Comparison of ENCODE assay signal across 19 mouse cellular contexts in the genomic region with DNA sequence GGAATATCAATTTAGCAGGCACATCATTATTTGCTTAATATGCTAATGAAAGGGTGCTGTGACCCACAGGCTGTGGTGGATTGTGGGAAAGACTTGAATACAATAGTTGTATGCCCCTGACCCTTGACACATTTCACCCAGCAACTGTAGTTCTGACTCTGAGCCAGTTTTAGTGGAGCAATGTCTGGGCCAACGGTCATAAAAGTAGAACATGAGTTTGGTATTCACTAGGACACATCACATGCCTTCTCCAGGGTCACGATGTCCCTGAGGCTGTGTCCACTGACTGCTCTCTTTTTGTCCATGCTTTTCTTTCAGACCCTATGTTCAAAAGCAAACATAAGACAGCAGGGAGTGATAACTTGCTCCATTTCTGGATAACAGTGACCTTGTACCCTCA. TPM values are rescaled to one million over a fixed set of nuclear protein-coding genes. Genes with fewer than 3 reads are reported as not detected.
A peak's percentile ranks its signal among the peaks of the same experiment; 100 is the strongest.
DNase-seq lines count a peak whose midpoint lies in the region; ATAC-seq lines count a peak whose summit lies in the region.
"Had no signal": no experiment of that assay in that cellular context is flagged by ENCODE, and none has a peak within 500 bp of the region (broad histone marks: within the 10 kb centered on the region; RNA-seq: fewer than 3 reads in every experiment).

No protein-coding gene starts in this region.

- no peak overlapping the region for H3K9ac ChIP-seq in kidney, embryonic 14.5 days (ENCODE audit: low read depth, low read length)
- H3K9ac ChIP-seq: forebrain, embryonic 15.5 days; hindbrain, embryonic 13.5 days; limb, embryonic 15.5 days; lung, embryonic 15.5 days; midbrain, embryonic 15.5 days had no signal

- H3K36me3 ChIP-seq in kidney, embryonic 14.5 days (ENCODE audit: control insufficient read depth, insufficient read depth, low read length), result no peaks in the 10 kb centered on the region
- H3K36me3 ChIP-seq: forebrain, embryonic 15.5 days; hindbrain, embryonic 13.5 days; limb, embryonic 15.5 days; lung, embryonic 15.5 days; midbrain, embryonic 15.5 days had no signal

- no peak overlapping the region for H3K4me3 ChIP-seq in kidney, embryonic 14.5 days (ENCODE audit: low read length)
- H3K4me3 ChIP-seq: forebrain, embryonic 15.5 days; hindbrain, embryonic 13.5 days; limb, embryonic 15.5 days; lung, embryonic 15.5 days; midbrain, embryonic 15.5 days had no signal

- no peak for ATAC-seq in kidney, embryonic 14.5 days (ENCODE audit: low FRiP score, low TSS enrichment)
- ATAC-seq: activated CD4-positive, CD25-positive, alpha-beta regulatory T cell, adult 4 months; forebrain, embryonic 15.5 days; intestine, embryonic 16.5 days; midbrain, embryonic 15.5 days had no signal

- WGBS in kidney, embryonic 14.5 days, result 63% methylated on average over 2 of the region's 2 CpGs

- no peaks in the 10 kb centered on the region for H3K9me3 ChIP-seq in kidney, embryonic 14.5 days (ENCODE audit: control insufficient read depth, low read length)
- H3K9me3 ChIP-seq: hindbrain, embryonic 13.5 days; limb, embryonic 15.5 days; lung, embryonic 15.5 days; midbrain, embryonic 15.5 days had no signal

- no peak overlapping the region for H3K4me2 ChIP-seq in kidney, embryonic 14.5 days (replicated peaks; ENCODE audit: low read depth, low read length)
- H3K4me2 ChIP-seq: forebrain, embryonic 15.5 days; hindbrain, embryonic 13.5 days; limb, embryonic 15.5 days; lung, embryonic 15.5 days; midbrain, embryonic 15.5 days had no signal

- H3K4me1 ChIP-seq in kidney, embryonic 14.5 days (ENCODE audit: control insufficient read depth, insufficient read depth, low read length), result no peaks in the 10 kb centered on the region
- H3K4me1 ChIP-seq: forebrain, embryonic 15.5 days; limb, embryonic 15.5 days; lung, embryonic 15.5 days; midbrain, embryonic 15.5 days had no signal

- DNase-seq in adrenal gland, adult 2 months, result peak; percentile 70
- DNase-seq in adrenal gland, postnatal 4 days (ENCODE audit: low spot score in 2 of 2), result no peak
- DNase-seq in kidney, adult 8-10 months, result peak; percentile 71 to 75
- peak; percentile 68 for DNase-seq in adrenal gland, adult 8-10 months
- peak; percentile 12 for DNase-seq in heart, postnatal 4 days
- DNase-seq in Muller cell, postnatal 12 days (ENCODE audit: inconsistent ontology term), result no peak
- DNase-seq in right cerebral cortex, postnatal 10 days (ENCODE audit: low spot score in 2 of 2), result no peak
- DNase-seq: cerebellum, adult 9-11 months; layer of hippocampus, adult 9-11 months; right cerebral cortex, postnatal 4 days; thymus, adult 2 months had no signal

- no peak overlapping the region for H3K27ac ChIP-seq in kidney, embryonic 14.5 days (ENCODE audit: low read depth, low read length)
- H3K27ac ChIP-seq: forebrain, embryonic 15.5 days; hindbrain, embryonic 13.5 days; limb, embryonic 15.5 days; lung, embryonic 15.5 days; midbrain, embryonic 15.5 days had no signal

- no peaks in the 10 kb centered on the region for H3K27me3 ChIP-seq in kidney, embryonic 14.5 days (ENCODE audit: control insufficient read depth, insufficient read depth, low read length)
- H3K27me3 ChIP-seq: forebrain, embryonic 15.5 days; hindbrain, embryonic 13.5 days; limb, embryonic 15.5 days; lung, embryonic 15.5 days; midbrain, embryonic 15.5 days had no signal

RNA-seq across cellular contexts. Expression of a gene that starts 40.2 kb away (rescaled TPM):
- 100 to 1,000 TPM in 1 of 2 experiments, 10 to 100 TPM in 1; 98.3 to 131 TPM for total RNA-seq in adrenal gland, adult 2 months (2021)
- polyA plus RNA-seq in adrenal gland, adult 2 months (2012; rRNA removed), result 38.3 and 39.4 TPM in 2 replicates
- total RNA-seq in adrenal gland, postnatal 4 days (2021), result 100 to 1,000 TPM; 168 to 208 TPM
- polyA plus RNA-seq in kidney, embryonic 14.5 days (2014; fragmentation: Nextera tagmentation; extraction: Ambion mirVana), result 139 and 141 TPM in 2 replicates
- 100 to 1,000 TPM; 103 to 129 (median 113) TPM for total RNA-seq in adrenal gland, adult 8-10 months (2022)
- 100 to 1,000 TPM; 251 to 275 TPM for total RNA-seq in heart, postnatal 4 days (2021)

Comparison
In these comparisons a context has a peak if more than half of its experiments do, and no peak if none do; other contexts are left out.
1. DNase-seq: peak in adrenal gland, adult 2 months (single experiment), kidney, adult 8-10 months (2 of 2), adrenal gland, adult 8-10 months (single experiment) and heart, postnatal 4 days (single experiment); none in adrenal gland, postnatal 4 days (0 of 2), Muller cell, postnatal 12 days (single experiment) and right cerebral cortex, postnatal 10 days (0 of 2).